Mouse (Mus musculus): ENCODE results near the gene Ext2.

Gene Ext2

GRCm38 (mm10) chr2:93615845-93616689, 206.3 kb downstream of the Ext2 start:
- no peak for DNase-seq

- DNase-seq, result no peak
Measured at GRCm38 (mm10) chr2:93613020-93613419, 209.3 kb downstream of the Ext2 start.
